Mouse (Mus musculus) small intestine, adult 2 months (tissue): ENCODE data around the gene Fndc7.

Source experiments
- CTCF ChIP-seq: fragments of 200-500 bp; IDR thresholded peaks from 2 replicates; pipeline ENCODE4 v1.5.1; 2012; ENCODE audit warnings: low read depth, mild to moderate bottlenecking, control low read depth, inconsistent platforms, low read length, moderate library complexity, mixed read lengths; ENCODE audit not compliant: insufficient replicate concordance, insufficient read length; ENCODE audit errors: extremely low read depth
- POLR2A ChIP-seq: fragments of 200-500 bp; IDR thresholded peaks from 2 replicates; pipeline ENCODE4 v1.6.1; 2012; ENCODE audit warnings: low read depth, mild to moderate bottlenecking, control low read depth, inconsistent platforms, low read length, moderate library complexity

GRCm38 (mm10) chr3:108839647-108839999 is 50.2 kb downstream of the Fndc7 start:
- TF ChIP-seq CTCF, result no peak
- TF ChIP-seq POLR2A, result no peak
